Mouse (Mus musculus) right cerebral cortex, postnatal 14 days (tissue): ENCODE results near the gene Fam168b.

ENCODE experiments used
- DNase-seq: peaks from one replicate; pipeline ENCODE4 v3.0.0; 2022

Fam168b gene

DNA sequence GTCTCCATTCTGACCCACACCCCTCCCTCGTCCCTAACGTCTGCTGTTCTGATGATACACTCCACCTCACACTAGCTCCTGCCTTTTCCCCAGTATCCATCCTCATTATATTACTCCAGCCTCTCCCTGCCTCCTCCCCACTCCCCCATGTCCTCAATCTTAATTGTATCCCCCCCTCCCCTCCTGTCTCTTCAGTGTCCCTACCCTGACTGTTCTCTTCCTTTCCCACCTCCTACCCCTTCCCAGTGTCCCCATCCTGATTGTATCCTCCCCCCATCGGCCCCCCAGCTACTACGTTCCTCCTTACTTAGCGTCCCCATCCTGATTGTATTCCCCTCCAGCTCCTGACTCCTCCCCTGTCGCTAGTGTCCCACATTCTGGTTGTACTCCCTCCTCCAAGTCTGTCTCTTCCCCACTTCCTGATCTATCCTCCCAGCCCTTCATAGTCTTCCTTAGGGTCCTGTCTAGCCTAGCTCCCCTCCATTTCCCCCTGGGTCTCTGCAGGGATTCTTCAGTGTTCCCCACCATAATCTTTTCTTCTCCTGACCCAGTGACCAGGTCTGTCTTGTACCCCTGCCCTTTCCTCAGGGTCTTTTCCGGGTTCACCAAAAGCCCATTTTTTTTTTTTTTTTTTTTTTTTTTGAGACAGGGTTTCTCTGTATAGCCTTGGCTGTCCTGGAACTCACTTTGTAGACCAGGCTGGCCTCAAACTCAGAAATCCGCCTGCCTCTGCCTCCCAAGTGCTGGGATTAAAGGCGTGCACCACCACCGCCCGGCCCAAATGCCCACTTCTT is 7.7 kb upstream of the Fam168b start:
- no peak for DNase-seq

DNA sequence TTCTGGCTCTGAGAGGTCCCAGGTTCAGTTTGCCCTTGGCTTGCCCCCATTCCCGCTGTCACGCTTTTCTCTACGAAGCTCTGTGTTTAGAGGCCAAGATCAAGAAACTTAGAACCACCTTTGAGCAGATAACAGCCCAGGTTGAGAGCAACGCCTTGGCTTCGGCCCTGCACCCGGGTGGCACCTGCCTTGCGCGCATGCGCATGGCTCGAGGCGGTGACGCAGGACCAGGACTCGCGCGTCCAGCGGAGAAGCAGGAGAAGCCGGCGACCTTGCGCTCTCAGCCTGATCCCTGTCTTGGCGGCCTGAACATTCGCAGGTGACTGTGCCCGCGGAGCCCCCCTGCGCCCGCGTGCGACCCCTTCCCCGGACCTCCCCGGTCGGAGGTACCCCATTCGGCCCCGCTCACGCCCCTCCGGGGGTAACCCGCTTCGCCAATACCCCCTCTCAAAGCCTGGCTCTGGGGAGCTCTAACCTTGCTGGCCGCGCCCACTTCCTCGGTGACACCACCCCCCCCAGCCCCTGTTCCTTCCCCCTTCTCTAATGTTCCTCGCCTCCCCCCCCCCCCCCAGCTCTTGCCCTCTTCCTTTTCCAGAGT is 7.0 kb upstream of the Fam168b start, which contains the start of gene Plekhb2:
Gene Plekhb2, plus strand, starts transcription at position 232 of the 598 bp plus-strand sequence.
- peak; percentile 88 for DNase-seq

DNA sequence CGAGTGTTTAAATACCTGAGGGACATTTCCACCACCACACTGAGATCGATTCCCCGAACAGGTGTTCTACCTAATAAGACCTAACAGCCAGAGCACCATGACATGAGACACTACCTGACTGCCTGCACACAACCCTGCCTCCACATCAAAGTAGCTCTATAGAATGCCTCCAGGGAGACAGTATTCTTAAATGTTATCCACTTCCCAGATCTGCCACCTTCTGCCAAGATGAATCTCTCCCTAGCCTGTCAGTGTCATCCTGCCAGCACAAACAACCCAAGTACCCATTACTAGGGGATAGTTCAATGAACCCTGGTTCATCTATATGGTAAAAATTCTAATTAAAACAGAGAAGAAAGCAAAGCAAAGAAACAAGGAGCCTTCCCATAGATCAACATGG is 4.2 kb upstream of the Fam168b start:
- DNase-seq, result no peak

DNA sequence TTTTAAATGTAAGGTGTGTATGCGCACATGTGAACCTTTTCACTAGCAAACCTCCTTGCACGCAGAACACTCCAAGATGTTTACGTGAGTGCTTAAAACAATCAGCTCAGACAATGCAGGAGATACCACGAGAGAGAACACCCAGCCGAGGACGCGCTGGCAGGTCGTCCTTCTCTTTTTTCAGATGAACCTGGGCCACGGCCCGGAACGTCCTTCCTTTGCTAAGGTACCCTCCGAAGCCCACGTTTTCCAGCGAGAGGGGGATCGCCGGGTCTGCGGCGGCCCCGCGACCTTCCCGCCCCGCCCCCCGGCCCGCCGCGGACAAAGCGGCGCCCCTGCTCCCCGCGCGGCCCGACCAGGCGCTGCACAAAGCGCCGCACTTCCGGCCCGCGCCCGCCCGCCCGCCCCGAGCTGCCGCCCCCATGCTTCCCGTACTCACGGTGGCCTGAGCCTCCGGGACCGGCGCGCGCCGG is 440 bp downstream of the Fam168b start:
- DNase-seq, result peak; percentile 28

DNA sequence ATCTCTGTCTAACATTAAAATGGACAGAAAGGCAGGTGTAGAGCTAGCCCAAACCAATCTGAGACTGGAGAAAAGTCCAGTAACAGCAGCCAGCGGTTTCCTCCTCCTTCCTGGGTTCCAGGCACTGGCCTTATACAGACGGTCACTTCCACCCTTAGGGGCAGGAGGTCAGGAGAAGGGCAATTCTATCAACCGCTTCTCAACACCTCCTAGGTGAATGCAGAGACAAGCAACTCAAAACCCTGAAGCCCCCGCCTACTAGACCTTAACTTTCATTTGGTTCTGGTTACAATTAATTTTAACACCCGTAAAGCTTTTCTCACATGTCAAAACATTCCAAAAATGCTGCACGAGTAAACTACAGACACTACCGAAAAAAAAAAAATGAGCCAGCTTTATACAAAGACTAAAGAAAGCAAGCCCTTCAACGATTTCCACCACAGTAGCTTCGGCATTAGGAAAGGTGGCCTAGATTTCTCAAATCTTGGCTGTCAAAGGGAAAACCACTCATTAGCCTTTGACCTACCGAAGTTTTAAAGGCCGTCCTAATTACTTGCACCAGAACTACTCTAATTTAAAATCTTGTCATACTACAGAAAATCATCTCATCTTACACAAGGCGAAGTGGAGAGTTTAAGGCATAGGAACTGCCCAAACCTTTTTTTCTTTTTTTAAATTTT is 1.0 kb downstream of the Fam168b start:
- DNase-seq, result no peak

DNA sequence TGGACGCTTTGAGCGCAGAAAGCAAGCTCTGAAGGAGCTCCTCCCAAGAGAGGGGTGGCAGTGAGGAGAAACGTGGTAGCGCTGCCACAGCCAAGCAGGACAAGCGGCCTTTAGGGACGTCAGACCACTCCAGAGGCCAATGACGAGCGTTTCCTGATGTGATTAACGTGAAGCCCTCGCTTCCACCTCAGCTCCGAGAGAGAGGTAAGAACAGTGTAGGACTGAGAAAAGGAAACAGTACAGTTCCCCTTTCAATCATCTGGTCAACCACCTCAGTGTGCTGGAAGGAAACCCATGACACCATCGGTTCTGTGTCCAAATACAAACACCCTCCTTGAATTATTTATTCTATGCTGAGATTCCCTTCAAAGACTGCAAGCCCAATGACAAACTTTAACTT is 3.6 kb downstream of the Fam168b start:
- no peak for DNase-seq

DNA sequence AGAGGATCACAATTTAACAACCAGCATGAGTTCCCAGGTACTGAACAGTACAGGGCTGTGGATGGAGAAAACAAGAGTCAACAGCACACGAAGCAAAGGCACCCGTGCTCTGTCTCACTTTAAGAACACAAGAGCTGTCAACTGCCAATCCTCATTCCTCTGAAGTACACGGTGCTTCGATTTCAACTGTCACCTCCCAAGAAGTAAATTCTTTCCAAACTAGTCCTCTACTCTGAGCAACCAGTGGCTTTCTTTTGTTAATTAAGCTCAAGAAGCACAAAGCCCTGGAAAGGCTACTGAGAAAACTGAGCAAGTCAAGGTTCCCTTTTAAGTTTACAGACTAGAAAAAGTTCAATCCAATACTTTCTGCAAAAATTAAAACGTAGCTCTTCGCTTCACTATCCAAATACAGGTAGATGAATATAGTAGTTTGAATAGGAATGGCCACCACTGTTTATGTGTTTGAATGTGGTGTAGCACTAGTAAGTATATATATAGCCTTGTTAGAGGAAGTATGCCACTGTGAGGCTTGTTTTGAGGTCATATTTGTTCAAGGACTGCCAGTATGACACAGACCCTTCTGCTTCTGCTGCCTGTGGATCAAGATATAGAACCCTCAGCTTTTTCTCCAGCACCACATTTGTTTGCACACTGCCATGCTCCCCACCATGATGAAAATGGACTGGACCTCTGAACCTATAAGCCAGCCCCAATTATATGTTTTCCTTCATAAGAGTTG is 4.7 kb downstream of the Fam168b start:
- DNase-seq, result no peak

DNA sequence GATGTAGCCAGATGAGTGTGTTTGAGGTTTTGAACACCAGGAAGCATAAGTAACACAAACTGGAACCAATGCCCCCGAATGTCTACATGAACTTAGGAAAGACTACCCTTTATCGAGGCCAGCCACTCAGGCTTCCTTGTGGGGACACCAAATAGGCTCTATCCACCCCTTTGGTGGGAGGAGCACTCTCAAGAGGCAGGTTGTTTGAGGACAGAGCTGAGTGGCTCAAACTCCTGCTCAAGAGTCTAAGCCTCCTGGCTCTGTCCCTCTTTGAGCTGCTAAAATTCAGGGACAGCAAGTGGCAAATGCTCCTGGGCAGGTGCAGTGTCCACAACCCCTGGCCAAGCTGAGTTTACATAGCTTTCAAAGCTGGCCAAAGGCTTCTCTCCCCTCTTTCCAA is 8.0 kb downstream of the Fam168b start:
- no peak for DNase-seq

DNA sequence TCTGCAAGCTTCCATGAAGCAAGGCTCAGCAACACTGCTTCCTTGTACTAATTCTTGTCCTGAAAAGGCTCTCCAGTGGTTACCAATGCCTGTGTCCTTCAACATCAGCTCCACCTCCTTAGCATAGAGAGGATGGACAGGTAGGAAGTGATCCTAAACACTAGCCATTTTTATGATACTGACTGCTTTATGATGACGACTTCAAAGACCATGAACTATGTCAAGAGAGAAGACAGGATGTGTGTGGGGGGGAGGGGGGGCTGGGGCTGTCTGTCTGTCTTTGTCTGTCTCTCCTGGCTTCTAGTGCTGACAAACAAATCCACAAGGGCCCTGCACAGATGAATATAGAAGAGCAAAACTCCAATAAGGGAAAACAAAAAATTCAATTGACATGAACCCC is 11.5 kb downstream of the Fam168b start:
- DNase-seq, result no peak

DNA sequence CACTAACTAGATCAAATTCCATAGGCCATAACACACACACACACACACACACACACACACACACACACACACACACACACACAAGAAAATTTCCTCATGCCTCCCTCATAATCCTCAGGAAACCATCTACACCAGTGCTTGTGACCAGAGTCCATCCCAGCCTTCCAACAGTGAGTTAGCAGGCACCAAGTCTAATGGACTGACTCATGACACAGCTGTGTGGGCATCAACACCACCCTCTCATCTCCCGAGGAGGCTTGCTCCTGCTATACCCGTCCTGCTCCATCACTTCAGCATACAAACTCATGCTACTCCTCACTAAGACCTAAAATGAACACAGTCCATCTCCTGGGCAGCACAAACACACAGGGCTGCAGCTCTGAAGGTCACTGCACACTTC is 11.9 kb downstream of the Fam168b start:
- no peak for DNase-seq

DNA sequence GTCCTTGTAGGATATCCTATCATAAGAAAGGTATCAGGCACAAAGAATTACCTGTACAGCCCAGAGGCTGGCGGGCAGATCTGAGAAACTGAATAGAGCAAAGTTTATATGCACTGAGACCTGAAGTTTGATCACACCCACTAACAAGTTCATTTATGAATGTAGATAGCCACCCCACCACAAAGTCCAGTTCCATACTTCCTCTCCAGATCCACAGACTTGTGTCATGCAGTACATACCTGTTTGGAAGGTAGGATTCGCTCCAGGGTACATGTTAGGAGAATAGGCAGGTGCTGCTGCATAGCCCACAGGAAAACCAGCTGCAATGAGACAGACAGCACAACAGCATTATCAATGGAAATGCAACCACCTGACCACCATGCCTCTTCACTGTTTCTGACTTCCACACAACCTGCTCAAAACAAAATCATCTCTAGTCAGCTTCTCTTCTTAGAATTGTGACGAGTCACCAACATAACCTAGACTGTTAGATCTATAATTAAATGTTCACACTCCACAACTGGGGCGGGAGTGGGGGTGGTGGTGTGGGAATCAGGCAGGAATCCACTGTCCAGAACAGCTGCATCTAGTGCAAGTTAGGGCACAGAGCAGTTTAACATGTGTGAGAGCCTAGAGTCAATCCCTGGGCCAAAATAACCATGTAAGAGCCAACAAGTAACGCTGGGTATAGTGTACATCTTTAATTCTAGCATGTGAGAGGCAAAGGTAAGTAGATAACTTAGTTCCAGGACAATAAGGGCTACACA is 14.2 kb downstream of the Fam168b start:
- DNase-seq, result no peak

DNA sequence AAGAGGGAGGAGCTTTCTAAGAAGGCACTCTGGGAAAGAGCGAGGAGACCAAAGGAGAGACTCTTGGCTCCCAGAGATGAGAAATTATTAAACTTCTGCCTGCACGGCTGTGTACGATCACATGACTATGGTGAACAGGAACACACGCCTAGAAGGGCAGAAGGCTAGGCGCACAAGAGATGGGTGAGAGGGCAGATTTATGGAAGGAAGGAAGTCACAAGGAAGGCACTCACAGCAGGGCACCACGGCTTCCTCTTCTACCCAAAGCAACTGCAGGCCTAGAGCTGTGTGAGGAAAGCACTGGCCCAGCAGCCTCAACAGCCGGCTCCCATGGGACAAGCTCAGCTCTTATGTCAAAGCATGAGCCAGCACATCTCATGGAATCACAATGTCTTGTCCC is 15.0 kb downstream of the Fam168b start:
- DNase-seq, result no peak

DNA sequence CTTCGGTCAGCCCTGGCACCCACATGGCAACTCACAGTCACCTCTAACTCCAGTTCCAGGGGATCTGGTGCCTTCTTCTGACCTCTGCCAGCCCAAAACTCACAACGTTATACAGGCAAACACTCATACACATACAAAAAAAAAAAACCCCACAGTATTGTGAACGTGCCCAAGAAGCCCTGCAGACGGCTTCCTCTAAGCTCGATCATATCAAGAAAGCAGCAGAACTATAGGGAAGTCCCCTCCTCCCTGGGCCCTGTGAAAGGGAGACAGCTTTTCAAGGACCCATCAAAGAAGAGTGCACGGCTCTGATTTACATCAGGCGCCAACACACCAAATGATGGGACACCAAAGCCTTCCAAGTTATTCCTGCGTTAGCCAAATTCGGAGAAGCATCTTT is 17.0 kb downstream of the Fam168b start:
- DNase-seq, result no peak

DNA sequence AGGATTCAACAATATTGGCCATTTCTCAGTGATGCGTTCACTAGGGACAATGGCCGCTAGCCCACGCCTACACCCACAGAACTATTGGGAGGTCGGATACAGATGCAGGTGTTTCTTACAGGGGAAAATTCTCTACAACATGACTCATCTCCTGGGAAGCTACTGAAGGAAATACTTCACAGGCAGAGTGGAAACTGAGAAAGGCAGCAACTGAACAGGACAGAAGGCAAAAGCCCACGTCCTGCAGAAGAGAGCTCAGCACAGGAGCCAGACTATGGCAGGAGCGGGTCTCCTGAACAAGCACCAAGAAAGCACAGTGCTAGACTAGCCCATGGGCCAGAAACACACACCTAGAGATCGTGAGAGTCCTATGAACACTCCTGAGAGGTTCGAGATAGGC is 18.7 kb downstream of the Fam168b start:
- DNase-seq, result no peak

DNA sequence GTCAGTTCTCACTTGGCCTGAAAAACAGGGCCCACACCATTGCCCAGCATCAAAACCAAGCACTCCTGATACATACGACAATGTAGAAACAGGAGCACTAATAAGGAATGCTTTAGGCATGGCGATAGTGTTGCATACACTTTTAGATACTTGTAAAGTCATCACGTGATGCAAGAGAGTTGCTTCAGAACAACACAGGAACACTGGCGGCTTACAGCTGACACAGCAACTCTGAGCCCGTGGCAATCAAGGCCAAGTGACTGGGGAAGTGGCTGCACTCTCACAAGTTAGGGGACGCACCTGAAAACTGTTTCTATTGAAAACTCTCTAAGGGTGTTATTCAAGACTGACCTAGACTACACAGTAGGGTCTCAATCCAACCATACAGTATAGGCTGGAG is 19.5 kb downstream of the Fam168b start:
- DNase-seq, result no peak

DNA sequence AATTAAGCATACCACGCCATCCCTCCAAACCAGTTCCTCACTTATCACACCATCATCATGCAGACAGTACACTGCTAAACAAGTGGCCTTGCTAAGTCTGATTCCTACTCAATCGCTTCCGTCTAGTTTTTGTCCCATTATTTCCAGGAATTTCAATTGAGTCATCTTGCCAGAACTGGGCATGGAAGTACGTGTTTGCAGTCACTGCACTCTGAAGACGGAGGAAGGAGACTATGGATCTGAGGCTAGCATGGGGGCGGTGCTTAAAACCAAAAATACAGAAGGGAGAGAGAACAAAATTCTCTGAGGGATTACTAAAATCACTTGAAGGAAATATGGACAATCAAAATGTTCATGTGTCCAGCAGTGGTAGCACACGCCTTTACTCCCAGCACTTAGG is 20.1 kb downstream of the Fam168b start:
- DNase-seq, result no peak

DNA sequence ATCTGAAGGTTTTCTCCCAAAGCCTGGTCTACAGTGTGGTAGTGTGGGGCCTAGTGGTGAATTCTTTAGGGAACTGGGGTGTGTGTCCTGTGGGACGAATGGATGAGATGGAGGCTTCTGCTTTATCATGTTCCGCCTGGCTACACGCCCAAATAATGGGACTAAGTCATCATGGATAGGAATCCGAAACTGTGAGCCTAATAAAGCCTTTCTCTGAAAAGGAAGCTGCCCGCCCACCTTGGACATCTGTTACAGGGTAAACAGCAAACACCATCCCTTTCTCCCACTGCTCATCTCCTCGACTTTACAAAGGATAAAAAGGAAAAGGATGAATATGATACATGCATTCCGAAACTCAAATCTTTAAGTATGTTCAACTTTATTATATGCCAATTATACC is 20.9 kb downstream of the Fam168b start:
- no peak for DNase-seq

DNA sequence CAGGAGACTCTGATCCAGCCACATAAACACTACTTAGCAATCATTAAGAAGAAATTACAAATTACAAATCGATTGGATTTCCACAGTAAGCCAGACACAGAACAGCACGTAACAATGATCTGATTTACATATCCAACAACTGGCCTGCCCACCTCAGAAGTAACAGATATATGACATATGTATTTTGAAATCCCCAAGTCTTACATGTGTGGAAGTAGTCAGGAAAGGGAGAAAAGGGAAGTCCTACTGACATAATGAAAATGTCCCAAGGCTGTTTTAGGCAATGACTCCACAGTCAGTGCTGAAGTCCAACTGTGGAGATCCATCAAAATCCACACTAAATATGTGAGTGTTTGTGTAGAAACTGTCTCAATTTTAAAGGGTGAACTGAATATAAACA is 21.5 kb downstream of the Fam168b start:
- DNase-seq, result no peak

DNA sequence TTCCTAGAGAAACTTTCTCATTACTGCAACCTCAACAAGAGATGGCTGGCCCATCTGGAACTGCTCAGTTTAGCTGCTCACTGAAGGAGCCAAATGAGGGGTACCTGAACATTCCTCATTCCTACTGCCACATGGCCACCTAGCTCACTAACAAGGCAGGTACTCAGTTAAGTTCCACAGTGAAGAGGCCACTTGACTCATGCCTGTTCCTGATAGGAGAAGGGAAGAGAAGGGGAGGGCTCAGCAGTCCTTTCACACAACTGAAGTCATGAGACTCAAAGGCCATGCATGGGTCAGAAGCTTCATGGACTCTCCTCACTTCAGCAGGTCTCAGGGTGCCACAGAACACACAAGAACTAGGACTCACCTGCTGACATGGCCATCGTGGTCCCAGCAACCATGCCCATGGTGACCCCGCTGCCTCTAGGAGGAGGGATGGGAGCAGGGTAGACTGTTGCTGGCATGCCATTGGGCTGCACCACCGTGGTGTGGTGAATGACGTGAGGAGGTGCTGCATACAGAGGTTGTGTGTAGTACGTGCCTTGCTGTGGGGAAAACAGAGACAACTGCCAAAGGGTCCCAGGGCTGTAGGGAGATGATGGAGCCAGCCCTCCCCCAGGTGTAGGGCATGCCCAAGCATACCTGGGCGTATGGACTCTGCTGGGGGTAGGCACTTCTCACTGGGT is 23.5 kb downstream of the Fam168b start:
- DNase-seq, result no peak

DNA sequence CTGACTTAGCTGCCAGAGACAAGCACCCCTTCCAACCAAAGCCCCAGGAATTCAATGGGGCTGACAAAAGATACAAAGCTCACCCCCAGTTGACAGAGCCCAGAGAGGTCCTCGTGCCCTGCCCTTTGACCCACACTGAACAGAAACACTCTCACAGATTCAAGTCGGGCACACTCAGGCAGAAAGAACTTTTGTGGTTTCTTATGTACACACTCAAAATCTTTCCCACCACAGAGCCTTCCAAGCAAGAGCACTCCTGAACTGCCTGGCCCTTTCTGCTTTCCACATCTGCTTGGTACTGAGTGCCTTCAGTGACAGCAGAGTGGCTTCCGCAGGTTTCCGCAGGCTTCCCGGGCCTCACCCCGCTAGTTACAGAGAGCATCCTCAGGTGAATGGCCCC is 27.0 kb downstream of the Fam168b start:
- DNase-seq, result no peak

DNA sequence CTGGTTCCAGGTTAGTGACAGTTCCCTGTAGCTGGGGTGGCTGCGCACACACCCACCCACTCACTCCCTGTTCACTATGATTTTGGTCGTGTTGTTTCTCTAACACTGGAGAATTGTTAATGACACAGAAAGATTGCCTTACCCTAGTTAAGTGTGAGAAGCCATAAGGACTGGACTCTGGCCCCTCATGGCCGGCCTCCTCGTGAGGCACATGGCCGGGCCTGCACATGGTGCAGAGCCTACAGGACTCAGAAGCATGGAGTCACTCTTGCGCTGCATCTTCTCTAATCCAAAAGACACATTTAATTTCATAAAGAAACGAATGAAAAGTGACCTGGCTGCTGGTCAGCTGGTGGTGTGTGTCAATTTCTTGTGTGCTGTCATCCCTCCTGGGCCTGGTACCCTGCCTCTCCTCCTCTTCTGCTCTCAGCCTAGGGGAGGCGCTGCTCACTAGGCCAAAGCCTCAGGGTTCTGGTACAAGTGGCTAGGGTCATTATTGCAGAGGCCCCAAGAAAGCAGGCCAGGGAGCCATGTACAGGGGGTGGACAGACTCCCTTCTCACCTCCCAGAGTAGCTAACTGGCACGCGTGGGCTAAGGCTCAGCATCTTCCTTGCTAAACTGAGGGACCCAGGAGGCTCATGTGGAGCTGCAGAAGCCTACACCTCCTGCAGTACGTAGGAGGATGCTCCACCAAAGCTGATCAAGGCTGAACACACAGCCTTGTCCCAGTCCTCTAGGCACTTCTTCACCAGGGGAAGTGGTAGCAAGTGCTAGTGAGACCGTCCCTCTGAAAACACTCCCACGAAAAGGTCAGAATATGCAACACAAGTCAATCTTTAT is 30.2 kb downstream of the Fam168b start:
- DNase-seq, result no peak
